Comparison of ENCODE assay signal across 12 mouse cellular contexts in genomic region chr2:137715891-137716290, GRCm38 (mm10).
DNase-seq lines count a peak whose midpoint lies in the region; ATAC-seq and TF ChIP-seq lines count a peak whose summit lies in the region.
"Had no signal": no experiment of that assay in that cellular context is flagged by ENCODE, and none has a peak within 500 bp of the region (broad histone marks: within the 10 kb centered on the region; RNA-seq: fewer than 3 reads in every experiment).

No protein-coding gene starts in this region.

- no peak for TF ChIP-seq CTCF in embryonic fibroblast, embryonic 13.5 days (IDR thresholded peaks at IDR 0.05; ENCODE audit: borderline replicate concordance, insufficient read depth, low read length)

- no peaks in the 10 kb centered on the region for H3K36me3 ChIP-seq in heart, embryonic 12.5 days
- H3K36me3 ChIP-seq: limb, embryonic 15.5 days; neural tube, embryonic 12.5 days had no signal

- no peaks in the 10 kb centered on the region for H3K27me3 ChIP-seq in heart, embryonic 12.5 days (replicated peaks)
- H3K27me3 ChIP-seq: limb, embryonic 15.5 days had no signal

- TF ChIP-seq POLR2A in embryonic fibroblast, embryonic 13.5 days (IDR thresholded peaks at IDR 0.05; ENCODE audit: low read depth, low read length): no peak

- no peak overlapping the region for H3K9ac ChIP-seq in heart, embryonic 12.5 days
- H3K9ac ChIP-seq: limb, embryonic 15.5 days; neural tube, embryonic 12.5 days had no signal

- H3K9me3 ChIP-seq in heart, embryonic 12.5 days (replicated peaks): no peaks in the 10 kb centered on the region
- H3K9me3 ChIP-seq: limb, embryonic 15.5 days; neural tube, embryonic 12.5 days had no signal

- no peak overlapping the region for H3K4me3 ChIP-seq in embryonic fibroblast, embryonic 13.5 days (ENCODE audit: insufficient read depth, low read length)
- no peak overlapping the region for H3K4me3 ChIP-seq in heart, embryonic 12.5 days
- H3K4me3 ChIP-seq: limb, embryonic 15.5 days; neural tube, embryonic 12.5 days had no signal

- DNase-seq in adrenal gland, adult (ENCODE audit: inconsistent age in 2 of 2, low spot score in 1 of 2): peak; percentile 64 to 76
- DNase-seq in adrenal gland, postnatal 4 days (ENCODE audit: low spot score in 2 of 2): no peak
- DNase-seq in lung, postnatal 36 days: peak; percentile 15
- DNase-seq in lung, postnatal 4 days: no peak
- DNase-seq in retina, postnatal 1 day: peak; percentile 33
- no peak for DNase-seq in layer of hippocampus, adult 11-12 months (ENCODE audit: low spot score)
- DNase-seq: layer of hippocampus, adult 9-11 months; thymus, postnatal 14 days had no signal

- 63% methylated on average over 2 of the region's 2 CpGs for WGBS in heart, embryonic 12.5 days

- H3K4me1 ChIP-seq in embryonic fibroblast, embryonic 13.5 days (ENCODE audit: control insufficient read depth, insufficient read depth, low read length): no peaks in the 10 kb centered on the region
- H3K4me1 ChIP-seq in heart, embryonic 12.5 days (replicated peaks): no peaks in the 10 kb centered on the region
- H3K4me1 ChIP-seq: limb, embryonic 15.5 days; neural tube, embryonic 12.5 days had no signal

- peak overlapping the region; percentile 11; the same call in 1 of the 2 replicates for H3K27ac ChIP-seq in embryonic fibroblast, embryonic 13.5 days (ENCODE audit: insufficient read depth, low read length)
- H3K27ac ChIP-seq in heart, embryonic 12.5 days (ENCODE audit: poor library complexity, severe bottlenecking): no peak overlapping the region
- H3K27ac ChIP-seq: limb, embryonic 15.5 days; neural tube, embryonic 12.5 days had no signal

- no peak overlapping the region for H3K4me2 ChIP-seq in heart, embryonic 12.5 days
- H3K4me2 ChIP-seq: limb, embryonic 15.5 days; neural tube, embryonic 12.5 days had no signal

- ATAC-seq in heart, embryonic 12.5 days (ENCODE audit: insufficient number of reproducible peaks, low FRiP score): no peak

Comparison
In these comparisons a context has a peak if more than half of its experiments do, and no peak if none do; other contexts are left out.
1. DNase-seq: peak in adrenal gland, adult (2 of 2), lung, postnatal 36 days (single experiment) and retina, postnatal 1 day (single experiment); none in adrenal gland, postnatal 4 days (0 of 2), lung, postnatal 4 days (0 of 2) and layer of hippocampus, adult 11-12 months (single experiment).